Mouse (Mus musculus) testis, postnatal 10 days (tissue): ENCODE measurements around the gene Atg4a-ps.
"Not testable (repeated sequence)": the region's sequence is repeated elsewhere in the genome, so short reads cannot be mapped to it uniquely, and the experiment has no call there.

Experiments used
- DNase-seq: peaks from one replicate; pipeline ENCODE4 v3.0.0; 2021; ENCODE audit warnings: low spot score

The Atg4a-ps gene

GRCm38 (mm10) chr3:103645968-103646367 lies at the start of gene Atg4a-ps:
Gene Atg4a-ps, minus strand, starts transcription at chr3:103646068.
- DNase-seq = not testable (repeated sequence)

GRCm38 (mm10) chr3:103695556-103695955 lies 49.7 kb upstream of the Atg4a-ps start:
- peak; percentile 13 for DNase-seq

- DNase-seq = peak; percentile 37
Observed at GRCm38 (mm10) chr3:103690506-103690905, 44.6 kb upstream of the Atg4a-ps start.

- peak; percentile 18 for DNase-seq
Observed at GRCm38 (mm10) chr3:103689043-103689442, 43.2 kb upstream of the Atg4a-ps start.

- peak; percentile 12 for DNase-seq
Observed at GRCm38 (mm10) chr3:103683966-103684319, 38.1 kb upstream of the Atg4a-ps start.

- DNase-seq = peak; percentile 38
Observed at GRCm38 (mm10) chr3:103683234-103683965, 37.5 kb upstream of the Atg4a-ps start.

- peak; percentile 23 for DNase-seq
Observed at GRCm38 (mm10) chr3:103682473-103682872, 36.6 kb upstream of the Atg4a-ps start.

- DNase-seq = peak; percentile 30
Observed at GRCm38 (mm10) chr3:103678811-103679210, 32.9 kb upstream of the Atg4a-ps start.

GRCm38 (mm10) chr3:103672716-103673115 lies 26.8 kb upstream of the Atg4a-ps start:
- DNase-seq = no peak

- DNase-seq = no peak
Observed at GRCm38 (mm10) chr3:103672113-103672512, 26.2 kb upstream of the Atg4a-ps start.

GRCm38 (mm10) chr3:103663385-103663784 lies 17.5 kb upstream of the Atg4a-ps start:
- DNase-seq = no peak

- DNase-seq = no peak
Observed at GRCm38 (mm10) chr3:103661714-103662113, 15.8 kb upstream of the Atg4a-ps start.

GRCm38 (mm10) chr3:103660012-103660411 lies 14.1 kb upstream of the Atg4a-ps start:
- DNase-seq = no peak

GRCm38 (mm10) chr3:103650406-103650805 lies 4.5 kb upstream of the Atg4a-ps start:
- DNase-seq = no peak

- no peak for DNase-seq
Observed at GRCm38 (mm10) chr3:103649716-103650115, 3.8 kb upstream of the Atg4a-ps start.

GRCm38 (mm10) chr3:103648486-103648885 lies 2.6 kb upstream of the Atg4a-ps start:
- no peak for DNase-seq

- DNase-seq = no peak
Observed at GRCm38 (mm10) chr3:103647164-103647867, 1.4 kb upstream of the Atg4a-ps start.

- DNase-seq = no peak
Observed at GRCm38 (mm10) chr3:103641301-103641700, 4.6 kb downstream of the Atg4a-ps start.

- no peak for DNase-seq
Observed at GRCm38 (mm10) chr3:103640226-103640803, 5.6 kb downstream of the Atg4a-ps start.

GRCm38 (mm10) chr3:103637641-103638040 lies 8.2 kb downstream of the Atg4a-ps start:
- no peak for DNase-seq

- DNase-seq = no peak
Observed at GRCm38 (mm10) chr3:103634256-103634655, 11.6 kb downstream of the Atg4a-ps start.

- no peak for DNase-seq
Observed at GRCm38 (mm10) chr3:103633831-103634230, 12.0 kb downstream of the Atg4a-ps start.

GRCm38 (mm10) chr3:103633124-103633523 lies 12.7 kb downstream of the Atg4a-ps start:
- no peak for DNase-seq
